Mouse (Mus musculus) cerebellum, adult 9-10 months (tissue): ENCODE data around the gene Xrcc3.

ENCODE experiments used
- DNase-seq: peaks from one replicate; pipeline ENCODE4 v3.0.0; 2022

Xrcc3 gene

GRCm38 (mm10) chr12:111813766-111814617 lies at the start of gene Xrcc3, which contains the start of gene Zfyve21:
TSS of gene Xrcc3 (minus strand) at chr12:111813873.
TSS of gene Zfyve21 (plus strand) at chr12:111814170.
- DNase-seq: peak; percentile 99

GRCm38 (mm10) chr12:111855448-111855847 lies 41.8 kb upstream of the Xrcc3 start:
- no peak for DNase-seq

GRCm38 (mm10) chr12:111853546-111853945 lies 39.9 kb upstream of the Xrcc3 start:
- DNase-seq: no peak

- DNase-seq: no peak
Observed at GRCm38 (mm10) chr12:111853011-111853436, 39.4 kb upstream of the Xrcc3 start.

GRCm38 (mm10) chr12:111851745-111852144 lies 38.1 kb upstream of the Xrcc3 start:
- no peak for DNase-seq

DNA sequence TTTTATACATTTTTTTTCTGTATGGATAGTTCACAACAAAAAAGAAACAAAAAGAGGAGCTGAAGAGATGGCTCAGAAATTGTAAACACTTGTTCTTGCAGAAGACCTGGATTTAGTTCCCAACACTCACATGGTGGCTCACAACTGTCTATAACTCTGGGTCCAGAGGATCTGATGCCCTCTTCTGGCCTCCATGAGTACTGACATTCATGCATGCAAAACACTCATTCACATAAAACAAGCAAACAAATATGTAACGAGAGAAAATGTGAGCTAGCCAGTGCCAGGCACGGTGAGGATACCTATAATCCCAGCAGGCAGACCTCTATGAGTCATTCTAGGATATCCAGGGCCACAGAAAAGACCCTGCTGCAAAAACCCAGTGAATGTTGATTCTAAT lies 37.6 kb upstream of the Xrcc3 start:
- no peak for DNase-seq

- peak; percentile 53 for DNase-seq
Observed at GRCm38 (mm10) chr12:111848300-111848798, 34.7 kb upstream of the Xrcc3 start.

DNA sequence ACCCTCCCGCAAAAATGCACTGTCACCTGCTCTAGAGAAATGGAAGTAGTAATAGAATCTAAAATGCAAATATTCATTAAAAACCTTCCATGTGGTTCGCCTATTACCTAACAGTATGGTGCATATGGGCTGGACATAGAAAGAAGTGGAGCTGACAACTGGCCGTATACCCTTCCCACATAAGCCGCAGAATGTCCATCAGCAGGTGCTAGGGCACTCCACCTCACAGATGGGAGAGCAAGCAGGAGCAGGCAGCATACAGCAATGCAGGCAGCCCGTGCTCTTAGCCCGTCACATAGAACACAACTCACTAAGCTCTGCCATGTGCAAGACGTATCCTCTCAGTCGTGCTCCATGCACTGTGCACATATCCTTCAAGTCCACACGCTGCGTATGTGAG lies 33.1 kb upstream of the Xrcc3 start:
- DNase-seq: no peak

DNA sequence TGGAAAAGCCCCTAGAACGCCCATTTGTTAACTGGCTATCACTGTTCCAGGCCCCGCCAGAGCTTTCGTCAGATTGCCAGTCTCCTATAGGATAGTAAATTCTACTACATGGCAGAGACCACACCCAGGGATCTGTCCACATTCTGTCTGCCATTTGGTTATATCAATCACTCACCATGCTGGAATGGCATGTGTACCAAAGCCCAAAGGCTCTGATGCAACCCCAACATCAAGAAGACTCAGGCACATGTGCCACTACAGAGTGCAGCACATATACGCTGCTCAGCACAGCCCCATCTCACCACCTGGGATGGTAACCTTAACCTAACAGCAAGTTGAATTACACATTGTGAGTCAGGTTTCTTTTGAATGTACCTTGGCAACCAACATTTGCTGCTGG lies 32.3 kb upstream of the Xrcc3 start:
- no peak for DNase-seq

DNA sequence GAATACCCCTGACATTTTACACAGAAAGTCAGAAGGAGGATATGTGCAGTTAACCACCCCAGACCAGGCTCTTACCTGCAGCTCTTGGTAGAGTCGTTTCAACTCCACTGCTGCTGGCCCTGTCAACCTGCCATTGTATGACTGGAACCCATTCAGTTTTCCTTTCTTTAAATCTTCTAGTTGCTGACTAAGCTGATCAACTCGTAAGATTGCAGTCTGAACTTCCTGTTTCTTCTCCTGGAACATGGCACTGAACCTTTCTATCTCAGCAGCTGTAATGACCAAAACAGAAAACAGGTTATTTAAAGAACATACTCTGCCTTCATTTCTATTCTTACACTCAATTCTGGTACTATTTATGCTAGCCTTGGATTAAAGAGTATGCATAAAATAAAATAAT lies 29.8 kb upstream of the Xrcc3 start:
- DNase-seq: no peak

DNA sequence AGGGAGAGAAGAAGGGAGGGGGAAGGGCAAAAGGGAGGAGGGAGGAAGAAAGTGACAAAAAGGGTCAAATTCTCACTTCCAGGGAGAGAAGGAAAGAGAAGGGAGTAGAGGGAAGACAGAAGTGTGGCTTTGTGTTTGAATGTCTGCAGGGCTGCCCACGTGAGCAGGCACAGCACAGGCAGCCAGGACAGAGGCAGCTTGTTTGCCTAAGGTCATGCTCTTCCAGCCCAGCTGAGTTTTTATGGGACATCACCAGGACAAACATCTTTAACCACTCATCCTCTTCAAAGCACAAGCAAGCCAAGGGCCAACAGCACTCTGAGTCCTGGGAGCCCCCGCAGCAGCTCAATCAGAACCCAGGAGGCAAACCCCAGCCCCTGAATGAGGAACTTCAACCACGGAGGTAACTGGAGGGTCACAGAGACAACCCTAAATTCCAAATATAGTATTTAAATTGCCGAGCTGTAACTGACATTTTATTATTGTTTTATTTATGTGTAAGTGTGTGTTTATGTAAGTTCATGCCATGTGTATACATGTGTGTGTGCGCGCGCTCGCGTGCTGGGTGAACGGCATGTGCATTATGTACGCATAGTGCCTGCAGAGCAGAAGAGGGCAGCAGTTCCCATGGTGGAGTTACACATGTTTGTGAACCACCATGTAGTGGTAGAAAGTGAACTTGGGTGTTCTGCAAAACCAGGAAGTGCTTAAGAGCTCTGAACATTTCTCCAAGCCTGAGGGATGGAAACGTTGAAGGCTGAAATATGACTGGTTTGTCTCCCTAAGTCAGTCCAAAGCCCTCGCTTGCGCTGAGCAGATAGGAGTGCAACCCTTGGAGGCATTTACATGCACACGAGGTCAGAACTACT lies 29.1 kb upstream of the Xrcc3 start:
- no peak for DNase-seq

- no peak for DNase-seq
Observed at GRCm38 (mm10) chr12:111833457-111833856, 19.8 kb upstream of the Xrcc3 start.

GRCm38 (mm10) chr12:111832643-111833042 lies 19.0 kb upstream of the Xrcc3 start:
- no peak for DNase-seq

DNA sequence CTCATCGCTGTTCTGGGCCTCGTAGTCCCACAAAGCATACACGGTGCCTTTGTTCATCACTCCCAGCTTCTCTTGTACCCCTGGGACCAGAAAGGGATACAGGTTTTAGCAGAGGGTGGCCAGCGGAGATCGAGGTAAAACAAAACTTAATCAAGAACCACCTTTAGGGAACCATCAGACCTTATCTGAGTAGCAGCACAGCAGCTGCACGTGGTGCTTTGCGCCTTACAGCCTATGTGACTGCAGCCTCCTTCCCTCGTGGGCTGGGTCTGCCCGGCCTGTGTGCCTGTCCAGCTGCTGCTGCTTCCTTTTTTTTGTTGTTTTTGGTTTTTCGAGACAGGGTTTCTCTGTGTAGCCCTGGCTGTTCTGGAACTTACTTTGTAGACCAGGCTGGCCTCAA lies 16.7 kb upstream of the Xrcc3 start:
- no peak for DNase-seq

DNA sequence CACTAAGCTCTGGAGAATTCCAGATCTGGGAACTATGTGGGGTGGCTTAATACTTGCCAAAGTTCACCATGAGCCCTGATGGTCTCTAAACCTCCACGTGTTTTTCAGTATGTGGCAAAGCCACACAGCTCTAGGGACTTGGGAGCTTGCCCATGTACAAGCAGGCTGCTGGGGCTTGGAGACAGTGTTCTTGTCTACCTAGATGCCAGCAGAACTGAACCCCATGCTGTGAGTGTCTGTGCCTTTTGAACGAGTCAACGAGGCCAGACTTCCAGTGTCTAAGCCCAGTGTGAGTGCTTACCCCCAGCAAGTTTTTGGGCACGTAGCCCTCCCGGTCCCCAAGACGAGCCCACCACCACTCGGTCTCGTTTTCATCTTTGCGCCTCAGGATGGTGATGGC lies 16.3 kb upstream of the Xrcc3 start:
- peak; percentile 71 for DNase-seq

GRCm38 (mm10) chr12:111829447-111829846 lies 15.8 kb upstream of the Xrcc3 start:
- no peak for DNase-seq

GRCm38 (mm10) chr12:111827556-111827955 lies 13.9 kb upstream of the Xrcc3 start:
- no peak for DNase-seq

DNA sequence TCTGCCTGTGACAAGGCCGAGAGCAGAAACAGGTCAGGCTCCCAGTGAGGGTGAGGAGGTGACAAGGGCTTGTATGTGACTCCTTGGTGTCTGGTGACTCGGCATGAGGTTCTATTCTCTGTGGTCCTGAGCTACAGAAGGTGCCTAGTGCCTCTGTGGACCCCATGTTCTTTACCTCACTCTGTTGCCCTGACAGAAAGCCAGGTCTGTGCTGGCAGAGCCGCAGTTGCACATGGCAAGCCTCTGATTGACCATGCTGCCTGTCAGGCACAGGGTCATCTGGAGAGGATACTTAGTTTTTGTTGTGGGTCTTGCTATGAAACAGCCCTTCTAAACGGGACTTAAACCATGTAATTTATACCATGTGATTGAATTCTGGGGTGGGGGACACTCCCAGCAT lies 8.3 kb upstream of the Xrcc3 start:
- no peak for DNase-seq

- DNase-seq: no peak
Observed at GRCm38 (mm10) chr12:111820708-111821107, 7.0 kb upstream of the Xrcc3 start.

- no peak for DNase-seq
Observed at GRCm38 (mm10) chr12:111819936-111820335, 6.3 kb upstream of the Xrcc3 start.

DNA sequence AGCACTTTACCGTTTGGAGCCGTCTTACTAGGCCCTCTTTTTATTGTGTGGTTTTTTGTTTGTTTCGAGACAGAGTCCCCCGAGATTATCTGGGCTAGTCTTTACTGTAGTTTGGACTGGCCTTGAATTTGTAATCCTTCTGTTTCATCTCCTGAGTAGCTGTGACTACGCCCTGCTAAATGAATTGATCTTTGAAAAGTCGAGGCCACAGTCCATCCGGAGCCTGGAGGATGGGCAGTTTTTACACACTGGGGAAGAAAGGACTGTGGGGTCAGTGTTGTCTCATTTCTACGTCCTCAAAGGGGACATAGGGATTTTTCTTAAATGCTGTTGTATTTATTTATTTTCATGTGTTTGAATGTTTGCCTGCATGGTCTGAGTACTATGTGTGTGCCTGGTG lies 4.3 kb upstream of the Xrcc3 start:
- DNase-seq: no peak

- DNase-seq: no peak
Observed at GRCm38 (mm10) chr12:111816967-111817366, 3.3 kb upstream of the Xrcc3 start.

GRCm38 (mm10) chr12:111816528-111816927 lies 2.9 kb upstream of the Xrcc3 start:
- no peak for DNase-seq
